Mouse (Mus musculus) embryonic facial prominence, embryonic 13.5 days (tissue): ENCODE data around the gene Edem3. TPM values are rescaled to one million over a fixed set of nuclear protein-coding genes. Genes with fewer than 3 reads are reported as not detected.

Experiments
- ATAC-seq: fragments of 200-750 bp; cut with Nextera tagmentation; 2 replicates; pipeline ENCODE4 v1.8.0; 2017; ENCODE audit warnings: low read depth; ENCODE audit not compliant: insufficient number of reproducible peaks, insufficient read depth, low FRiP score, low TSS enrichment
- H3K27ac ChIP-seq: fragments of 300-500 bp; sonication (generic); 2 replicates; pipeline ENCODE4 v1.5.1; 2015; ENCODE audit warnings: moderate library complexity, mild to moderate bottlenecking, inconsistent platforms
- H3K27me3 ChIP-seq: fragments of 300-500 bp; sonication (generic); 2 replicates; pipeline ENCODE4 v1.6.1; 2015; ENCODE audit warnings: mild to moderate bottlenecking, inconsistent platforms
- H3K36me3 ChIP-seq: fragments of 300-500 bp; sonication (generic); 2 replicates; pipeline ENCODE4 v1.6.1; 2015; ENCODE audit warnings: mild to moderate bottlenecking, inconsistent platforms
- H3K4me1 ChIP-seq: fragments of 300-500 bp; sonication (generic); 2 replicates; pipeline ENCODE4 v1.6.1; 2015; ENCODE audit warnings: inconsistent platforms
- H3K4me2 ChIP-seq: fragments of 300-500 bp; sonication (generic); 2 replicates; pipeline ENCODE4 v1.6.1; 2015; ENCODE audit warnings: moderate library complexity, mild to moderate bottlenecking, inconsistent platforms
- H3K4me3 ChIP-seq: fragments of 300-500 bp; sonication (generic); 2 replicates; pipeline ENCODE4 v1.5.1; 2015; ENCODE audit warnings: mild to moderate bottlenecking, inconsistent platforms
- H3K9ac ChIP-seq: fragments of 300-500 bp; sonication (generic); 2 replicates; pipeline ENCODE4 v1.6.1; 2015; ENCODE audit warnings: mild to moderate bottlenecking, inconsistent platforms
- H3K9me3 ChIP-seq: fragments of 300-500 bp; sonication (generic); 2 replicates; pipeline ENCODE4 v1.6.1; 2016; ENCODE audit warnings: inconsistent platforms
- WGBS: fragments of 180-500 bp; shearing (Covaris S2); methylation state at CpG from one replicate; pipeline ENCODE4 v1.1.7; 2015; ENCODE audit warnings: mixed read lengths; 5-methylcytosine and 5-hydroxymethylcytosine counted together
- polyA plus RNA-seq: library from polyadenylated mRNA; unstranded; fragments of >200 nt; fragmentation: Nextera tagmentation; extraction: Ambion mirVana; gene quantifications from 2 replicates; pipeline ENCODE4 v1.2.1, GENCODE M21; 2015

The Edem3 gene
- polyA plus RNA-seq, 1 experiment from 2014 or later = 13.8 TPM

GRCm38 (mm10) chr1:151851051-151851848, 96.1 kb downstream of the Edem3 start:
- Histone ChIP-seq H3K4me3 (no peak overlapping the region), H3K27me3 (no peaks in the 10 kb centered on the region), H3K9ac (no peak overlapping the region), H3K4me2 (no peak overlapping the region), H3K27ac (no peak overlapping the region), H3K36me3 (no peaks in the 10 kb centered on the region), H3K4me1 (0 out of 2 replicates have a peak, but pooled peaks cover 8% of the 10 kb centered on the region), H3K9me3 (no peaks in the 10 kb centered on the region)
- ATAC-seq = no peak
- WGBS = 87% methylated on average over 20 of the region's 20 CpGs

- Histone ChIP-seq H3K4me2 (no peak overlapping the region), H3K4me3 (no peak overlapping the region), H3K9ac (no peak overlapping the region), H3K4me1 (0 out of 2 replicates have a peak, but pooled peaks cover 5% of the 10 kb centered on the region), H3K27ac (no peak overlapping the region), H3K36me3 (no peaks in the 10 kb centered on the region), H3K27me3 (no peaks in the 10 kb centered on the region), H3K9me3 (no peaks in the 10 kb centered on the region)
- ATAC-seq = no peak
- 34% methylated on average over 3 of the region's 3 CpGs for WGBS
Measured at GRCm38 (mm10) chr1:151851976-151852375, 96.8 kb downstream of the Edem3 start.

- Histone ChIP-seq H3K9me3 (no peaks in the 10 kb centered on the region), H3K4me3 (no peak overlapping the region), H3K9ac (no peak overlapping the region), H3K4me1 (0 out of 2 replicates have a peak, but pooled peaks cover 5% of the 10 kb centered on the region), H3K4me2 (no peak overlapping the region), H3K27ac (no peak overlapping the region), H3K36me3 (no peaks in the 10 kb centered on the region), H3K27me3 (no peaks in the 10 kb centered on the region)
- 32% methylated on average over 1 of the region's 1 CpGs for WGBS
- no peak for ATAC-seq
Measured at GRCm38 (mm10) chr1:151855561-151855960, 100.4 kb downstream of the Edem3 start.

DNA sequence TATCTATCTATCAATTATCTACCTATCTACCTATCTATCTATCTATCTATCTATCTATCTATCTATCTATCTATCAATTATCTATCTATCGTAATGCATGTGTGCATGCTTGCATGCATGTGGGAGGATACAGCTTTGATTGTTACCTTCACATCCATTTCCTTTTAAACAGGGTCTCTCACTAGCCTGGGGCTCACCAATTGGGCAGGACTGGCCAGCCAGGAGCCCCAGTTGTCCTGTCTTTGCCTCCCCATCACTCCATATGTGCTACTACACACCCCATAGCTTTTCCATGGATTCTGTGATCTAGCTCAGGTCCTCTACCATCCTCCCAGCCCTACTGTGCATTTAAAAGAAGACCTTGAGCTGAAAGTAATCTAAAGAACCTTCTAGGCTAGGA, 103.3 kb downstream of the Edem3 start:
- Histone ChIP-seq H3K9me3 (no peaks in the 10 kb centered on the region), H3K27me3 (no peaks in the 10 kb centered on the region), H3K4me2 (no peak overlapping the region), H3K27ac (no peak overlapping the region), H3K36me3 (no peaks in the 10 kb centered on the region), H3K4me1 (0 out of 2 replicates have a peak, but pooled peaks cover 12% of the 10 kb centered on the region), H3K4me3 (no peak overlapping the region), H3K9ac (no peak overlapping the region)
- WGBS = 94% methylated on average over 1 of the region's 1 CpGs
- ATAC-seq = no peak

- ATAC-seq = no peak
- WGBS = 60% methylated on average over 20 of the region's 20 CpGs
- Histone ChIP-seq H3K4me3 (no peak overlapping the region), H3K27me3 (no peaks in the 10 kb centered on the region), H3K4me2 (no peak overlapping the region), H3K27ac (peak overlapping the region; percentile 28; the same call in 1 of the 2 replicates), H3K9ac (no peak overlapping the region), H3K4me1 (0 out of 2 replicates have a peak, but pooled peaks cover 10% of the 10 kb centered on the region), H3K36me3 (no peaks in the 10 kb centered on the region), H3K9me3 (no peaks in the 10 kb centered on the region)
Measured at GRCm38 (mm10) chr1:151861334-151861995, 106.3 kb downstream of the Edem3 start.

DNA sequence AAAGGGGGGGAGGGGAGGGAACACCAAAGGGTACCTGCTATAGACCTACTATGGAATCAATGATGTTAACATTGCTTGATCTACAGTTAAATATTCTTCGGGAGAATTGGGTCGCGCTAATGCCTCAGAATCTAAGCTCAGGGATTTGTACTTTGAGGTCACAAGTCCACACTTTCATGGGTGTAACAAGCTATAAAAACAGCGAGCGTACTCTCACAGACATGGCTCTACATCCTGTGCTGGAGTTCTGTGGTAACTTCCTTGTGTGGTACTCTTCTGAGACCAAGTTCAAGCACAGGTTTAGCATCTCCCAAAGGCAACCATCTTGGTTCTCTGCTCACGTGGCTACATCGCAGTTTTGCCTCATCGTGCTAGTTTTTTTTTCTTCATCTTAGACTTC, 106.9 kb downstream of the Edem3 start:
- 88% methylated on average over 8 of the region's 8 CpGs for WGBS
- H3K27me3 ChIP-seq = no peaks in the 10 kb centered on the region
- H3K9me3 ChIP-seq = no peaks in the 10 kb centered on the region
- H3K4me2 ChIP-seq = no peak overlapping the region
- 0 out of 2 replicates have a peak, but pooled peaks cover 10% of the 10 kb centered on the region for H3K4me1 ChIP-seq
- H3K27ac ChIP-seq = no peak overlapping the region
- no peak for ATAC-seq
- no peaks in the 10 kb centered on the region for H3K36me3 ChIP-seq
- no peak overlapping the region for H3K4me3 ChIP-seq
- no peak overlapping the region for H3K9ac ChIP-seq

DNA sequence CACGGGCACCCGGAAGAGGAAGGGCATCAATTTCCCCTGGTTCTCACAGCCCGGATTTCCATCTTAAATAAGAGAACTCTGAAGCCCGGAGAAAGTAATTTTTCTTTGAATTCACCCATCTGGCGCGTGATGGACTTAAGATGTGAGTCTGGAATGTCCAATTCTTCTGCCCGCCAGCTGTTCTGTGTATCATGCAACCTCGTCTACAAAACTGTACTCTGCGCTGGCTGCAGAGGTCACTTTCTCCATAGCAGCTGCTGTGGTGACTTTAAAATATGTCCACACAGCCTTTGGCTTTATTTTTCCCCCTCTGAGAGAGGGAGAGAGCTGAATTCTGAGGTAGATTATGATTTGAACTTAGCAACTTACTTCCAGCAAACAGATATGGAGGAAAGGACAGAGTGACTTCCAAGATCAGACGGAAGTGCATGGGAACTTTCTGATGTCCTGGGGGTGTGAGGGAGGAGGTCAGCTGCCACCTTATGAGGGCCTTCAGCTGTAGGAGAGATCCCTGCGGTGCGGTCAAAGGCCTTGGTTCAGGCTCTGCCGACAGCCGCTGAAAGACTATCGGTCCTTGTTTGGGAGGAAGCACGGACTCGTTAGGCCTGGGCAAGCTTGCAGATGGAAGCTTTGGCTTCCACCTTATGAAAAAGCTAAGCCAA, 108.1 kb downstream of the Edem3 start:
- no peaks in the 10 kb centered on the region for H3K27me3 ChIP-seq
- no peak for ATAC-seq
- H3K4me3 ChIP-seq = no peak overlapping the region
- no peak overlapping the region for H3K4me2 ChIP-seq
- 75% methylated on average over 17 of the region's 17 CpGs for WGBS
- no peaks in the 10 kb centered on the region for H3K36me3 ChIP-seq
- H3K4me1 ChIP-seq = 0 out of 2 replicates have a peak, but pooled peaks cover 10% of the 10 kb centered on the region
- H3K9me3 ChIP-seq = no peaks in the 10 kb centered on the region
- no peak overlapping the region for H3K27ac ChIP-seq
- no peak overlapping the region for H3K9ac ChIP-seq

GRCm38 (mm10) chr1:151863797-151864147, 108.6 kb downstream of the Edem3 start:
- 90% methylated on average over 12 of the region's 12 CpGs for WGBS
- Histone ChIP-seq H3K27ac (no peak overlapping the region), H3K9ac (no peak overlapping the region), H3K4me3 (no peak overlapping the region), H3K36me3 (no peaks in the 10 kb centered on the region), H3K4me2 (no peak overlapping the region), H3K4me1 (0 out of 2 replicates have a peak, but pooled peaks cover 10% of the 10 kb centered on the region), H3K9me3 (no peaks in the 10 kb centered on the region), H3K27me3 (no peaks in the 10 kb centered on the region)
- ATAC-seq = no peak

DNA sequence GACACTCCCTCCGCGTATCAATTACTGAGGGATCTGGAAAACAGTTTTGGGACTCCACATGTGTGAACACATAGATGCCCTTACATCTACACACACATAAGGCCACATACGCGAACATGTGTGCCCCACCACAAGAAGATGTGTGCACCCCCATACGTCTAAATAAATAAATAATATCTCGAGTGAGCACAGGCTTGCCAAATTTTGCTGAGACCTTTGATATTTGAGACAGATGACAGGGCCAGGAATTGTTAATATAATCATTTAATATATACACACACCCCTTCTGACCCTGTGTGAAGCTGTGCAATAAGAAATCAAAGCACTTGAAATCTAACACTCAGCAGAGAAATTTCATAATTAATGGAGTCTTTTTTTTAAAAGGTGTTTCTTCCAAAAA, 109.2 kb downstream of the Edem3 start:
- 73% methylated on average over 6 of the region's 6 CpGs for WGBS
- no peak overlapping the region for H3K4me3 ChIP-seq

More for the DNA sequence above, 109.2 kb downstream of the Edem3 start:
- H3K27me3 ChIP-seq = no peaks in the 10 kb centered on the region
- no peak overlapping the region for H3K9ac ChIP-seq
- H3K4me2 ChIP-seq = no peak overlapping the region
- H3K9me3 ChIP-seq = no peaks in the 10 kb centered on the region
- 0 out of 2 replicates have a peak, but pooled peaks cover 10% of the 10 kb centered on the region for H3K4me1 ChIP-seq
- H3K36me3 ChIP-seq = no peaks in the 10 kb centered on the region
- ATAC-seq = no peak
- H3K27ac ChIP-seq = no peak overlapping the region
